Mouse (Mus musculus): ENCODE results near the gene Adamtsl4.

The Adamtsl4 gene

GRCm38 (mm10) chr3:95635636-95636035 lies 52.1 kb downstream of the Adamtsl4 start:
- DNase-seq (ENCODE audit: low spot score in 2 of 2): no peak

GRCm38 (mm10) chr3:95632648-95633588 lies 54.8 kb downstream of the Adamtsl4 start:
- DNase-seq (ENCODE audit: low spot score in 2 of 2): no peak

GRCm38 (mm10) chr3:95631304-95631703 lies 56.4 kb downstream of the Adamtsl4 start:
- no peak for DNase-seq (ENCODE audit: low spot score in 2 of 2)

DNA sequence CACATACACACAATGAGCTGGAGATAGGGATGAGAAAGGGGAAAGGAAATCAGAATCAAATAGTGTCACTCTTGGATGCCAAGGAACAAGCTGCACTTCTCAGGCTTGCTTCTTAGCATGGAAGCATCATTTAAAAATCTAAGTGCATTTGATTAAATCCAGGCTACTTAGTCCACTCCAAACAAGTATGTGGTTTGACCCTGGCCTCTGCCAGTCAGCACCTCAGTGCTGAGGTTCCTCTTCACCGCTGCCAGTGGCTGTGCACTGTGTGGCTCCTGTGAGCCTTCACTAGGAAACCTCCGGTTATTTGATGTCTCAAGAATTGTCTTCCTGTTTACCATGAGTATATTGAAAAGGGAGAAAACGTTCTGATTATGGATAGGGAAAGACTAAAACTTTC lies 56.9 kb downstream of the Adamtsl4 start:
- no peak for DNase-seq (ENCODE audit: low spot score in 2 of 2)

DNA sequence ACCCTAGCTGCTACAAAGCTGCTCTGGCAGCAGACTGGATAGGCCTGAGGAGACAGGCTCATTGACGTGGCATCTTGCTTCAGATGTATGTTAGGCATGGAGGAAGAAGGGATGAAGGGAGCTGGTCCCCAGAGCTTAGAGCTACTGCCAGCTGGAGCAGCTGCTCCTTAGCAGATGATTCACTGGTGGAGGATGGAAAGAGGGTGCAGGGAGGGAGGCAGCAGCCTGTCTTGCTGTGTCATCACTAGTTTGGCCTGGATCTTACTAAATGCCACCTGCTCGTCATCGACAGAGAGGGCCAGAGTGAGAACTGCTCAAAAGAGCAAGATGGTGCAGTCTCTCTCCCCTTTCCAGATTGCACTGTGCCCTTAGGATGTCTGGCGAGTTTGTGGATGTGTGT lies 58.0 kb downstream of the Adamtsl4 start:
- DNase-seq (ENCODE audit: low spot score in 2 of 2): peak; percentile 30 to 52

- peak; percentile 36 to 45 for DNase-seq (ENCODE audit: low spot score in 2 of 2)
Measured at GRCm38 (mm10) chr3:95627763-95628162, 60.0 kb downstream of the Adamtsl4 start.
